Mouse (Mus musculus): Measurements from ENCODE around the gene Akr1c12. TPM values are rescaled to one million over a fixed set of nuclear protein-coding genes. Genes with fewer than 3 reads are reported as not detected.
"Not testable (repeated sequence)": the region's sequence is repeated elsewhere in the genome, so short reads cannot be mapped to it uniquely, and the experiment has no call there.

Akr1c12 gene
- 17.4 and 18.1 TPM in 2 replicates for polyA plus RNA-seq (2015; fragmentation: Nextera tagmentation; extraction: Ambion mirVana)

DNA sequence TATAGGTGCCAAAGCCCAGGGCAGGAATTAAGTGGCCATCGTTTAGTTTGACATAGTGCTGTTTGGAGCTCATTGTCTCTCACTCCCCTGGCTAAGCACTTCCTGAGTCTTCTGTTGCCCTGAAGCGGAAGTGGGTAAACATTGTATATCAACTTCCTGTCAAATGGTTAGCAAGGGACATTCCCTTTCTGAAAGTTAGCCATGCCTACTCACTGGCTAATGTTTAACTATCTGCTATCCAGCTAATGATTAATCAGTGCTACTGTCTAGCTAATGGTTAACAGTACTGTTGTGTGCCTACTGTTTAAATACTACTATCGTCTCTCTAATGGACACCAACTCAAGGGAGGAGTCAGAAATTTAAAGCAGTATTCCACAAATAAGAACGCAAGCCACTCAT lies at the start of gene Akr1c12:
Akr1c12 (minus strand) TSS at position 150 of the 400 bp plus-strand sequence.
- DNase-seq (ENCODE audit: low spot score) = peak; percentile 10

DNA sequence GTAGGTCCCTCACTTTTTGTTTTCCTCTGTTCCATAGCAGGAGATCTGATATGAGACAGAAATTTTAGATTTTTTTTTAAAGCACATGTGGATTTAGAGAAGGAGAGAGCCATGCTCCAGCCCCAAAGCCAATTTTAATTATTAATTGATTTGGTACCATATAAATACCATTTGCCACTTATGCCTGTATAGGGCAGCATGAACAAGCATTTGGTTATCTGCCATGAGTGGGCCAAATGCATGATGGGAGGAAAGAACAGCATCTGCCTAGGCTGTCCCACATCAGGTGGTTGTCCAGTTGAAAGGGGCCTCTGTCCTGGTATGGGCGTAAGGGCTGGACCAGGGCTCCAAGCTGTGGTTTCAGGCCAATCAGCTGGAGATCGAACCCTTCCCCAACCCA lies 39.5 kb upstream of the Akr1c12 start:
- DNase-seq (ENCODE audit: low spot score) = no peak

DNA sequence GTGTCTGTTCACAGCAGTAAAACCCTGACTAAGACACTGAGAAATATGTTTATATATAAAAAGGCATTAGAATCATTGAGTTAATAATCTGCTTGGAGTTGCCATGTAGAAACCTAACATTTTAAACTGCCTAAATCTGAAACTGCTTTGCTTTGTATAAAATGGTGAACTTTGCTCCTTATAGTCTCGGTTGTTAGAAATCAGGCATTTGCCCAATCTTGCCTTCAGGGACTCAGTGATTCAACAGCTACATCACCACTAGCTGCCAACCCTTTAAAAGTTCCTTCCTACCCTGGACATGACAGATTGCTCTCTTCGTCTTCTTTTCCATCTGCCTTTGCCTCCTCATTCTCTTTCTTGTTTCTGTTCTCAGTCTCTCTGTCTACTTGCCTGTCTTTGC lies 34.7 kb upstream of the Akr1c12 start:
- DNase-seq (ENCODE audit: low spot score) = no peak

DNA sequence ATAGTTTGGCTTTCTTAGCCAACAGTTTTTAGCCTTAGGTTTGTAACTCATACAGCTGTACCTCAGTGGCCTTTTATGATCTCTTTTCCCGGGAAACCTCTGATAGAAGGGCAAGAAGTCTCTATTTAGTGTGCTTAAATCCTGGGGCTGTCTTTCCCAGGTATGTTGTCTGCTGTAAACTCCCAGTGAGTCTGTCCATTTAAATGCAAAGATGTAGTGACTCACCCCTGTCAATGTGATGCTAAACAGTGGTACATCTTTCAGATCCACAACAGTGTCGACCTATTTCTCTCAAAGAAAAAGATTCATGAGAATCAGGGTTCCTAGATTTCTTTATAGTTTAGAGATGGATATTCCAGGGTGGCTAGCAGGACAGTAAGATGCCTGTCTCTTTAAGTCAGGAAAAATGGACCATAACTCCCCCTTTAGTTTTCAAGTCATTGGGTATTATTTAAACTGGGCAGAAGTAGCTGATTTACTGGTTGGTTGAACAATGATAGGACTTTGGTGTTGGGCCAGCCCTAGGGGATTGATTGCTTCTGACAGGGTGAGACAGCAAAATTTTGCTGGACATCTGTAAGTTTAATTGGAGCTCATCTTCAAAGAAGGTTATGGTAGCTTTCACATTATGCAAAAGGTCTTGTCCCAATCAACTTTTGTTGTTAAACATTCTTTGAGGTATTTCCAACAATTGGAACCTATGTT lies 25.8 kb upstream of the Akr1c12 start:
- DNase-seq (ENCODE audit: low spot score) = no peak

DNA sequence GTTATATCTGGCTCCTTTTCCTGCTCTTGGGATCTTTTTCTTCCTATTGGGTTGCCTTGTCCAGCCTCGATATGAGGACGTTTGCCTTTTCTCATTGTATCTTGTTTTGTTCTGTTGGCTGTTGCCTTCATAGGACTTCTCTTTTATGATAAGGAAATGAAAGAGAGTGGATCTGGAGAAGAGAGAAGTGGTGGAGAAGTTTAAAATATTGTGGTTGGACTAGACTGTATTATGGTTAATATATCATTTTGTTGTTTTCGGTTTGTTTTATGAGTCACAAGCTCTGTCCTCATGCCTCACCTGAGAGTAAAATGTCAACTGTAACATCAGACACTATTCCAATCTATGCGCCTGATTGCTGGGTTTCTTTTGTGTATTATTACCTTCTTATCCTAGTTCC lies 17.8 kb upstream of the Akr1c12 start:
- no peak for DNase-seq (ENCODE audit: low spot score)

DNA sequence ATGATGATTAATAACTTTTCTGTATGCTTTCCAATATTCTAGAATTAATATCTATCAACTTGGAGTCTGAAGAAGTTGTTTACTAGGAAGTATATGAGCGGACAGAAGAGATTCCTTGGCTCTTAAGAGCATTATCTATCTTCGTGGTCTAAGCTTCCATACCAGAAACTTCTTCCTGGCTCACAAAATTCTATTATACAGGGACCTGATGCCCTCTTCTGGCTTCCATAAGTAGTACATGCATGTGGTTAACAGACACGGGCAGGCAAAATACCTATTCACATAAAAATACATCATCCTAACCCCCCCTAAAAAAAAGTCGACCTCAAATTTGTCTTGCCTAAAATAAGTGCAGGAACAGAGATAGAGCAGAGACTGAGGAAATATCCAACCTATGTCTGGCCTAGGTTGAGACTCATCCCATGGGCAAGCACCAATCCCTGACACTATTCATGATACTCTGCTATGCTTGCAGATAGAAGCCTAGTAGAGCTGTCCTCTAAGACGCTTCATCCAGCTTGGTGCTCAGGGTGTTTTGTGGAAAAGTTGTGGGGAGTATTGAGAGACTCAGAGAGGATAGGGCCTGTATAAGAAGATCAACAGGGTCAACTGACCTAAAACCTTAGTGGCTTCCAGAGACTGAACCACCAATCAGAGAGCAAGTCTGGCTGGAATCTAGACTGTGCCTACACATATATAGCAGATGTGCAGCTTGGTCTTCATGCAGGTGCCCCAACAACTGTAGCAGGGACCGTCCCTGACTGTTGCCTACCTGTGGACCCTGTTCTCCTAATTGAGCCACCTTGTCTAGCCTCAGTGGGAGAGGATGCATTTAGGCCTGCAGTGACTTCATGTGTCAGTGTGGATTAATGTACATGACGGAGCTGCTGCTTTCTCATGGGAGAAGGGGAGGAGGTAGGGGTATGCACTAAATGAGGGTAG lies 2.5 kb upstream of the Akr1c12 start:
- DNase-seq (ENCODE audit: low spot score) = peak; percentile 24

DNA sequence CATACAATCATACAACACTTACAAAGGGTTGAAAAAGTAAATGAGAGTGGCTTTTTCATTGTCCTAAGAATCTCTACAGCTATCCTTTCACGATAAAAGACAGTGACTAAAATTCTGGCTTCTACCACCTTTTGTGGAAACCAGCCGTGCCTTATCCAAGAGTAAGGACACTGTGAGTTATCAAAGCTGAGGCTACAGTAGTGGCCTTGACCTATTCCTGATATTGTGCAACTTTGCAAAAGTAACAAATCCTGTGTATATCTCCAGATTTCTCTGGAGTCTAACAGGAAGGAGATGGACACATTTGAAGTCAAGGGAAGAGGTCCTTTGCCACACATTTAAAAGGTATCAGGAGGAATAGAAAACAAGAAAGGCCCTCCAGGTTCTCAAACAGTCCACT lies 1.7 kb downstream of the Akr1c12 start:
- DNase-seq (ENCODE audit: low spot score) = no peak

DNA sequence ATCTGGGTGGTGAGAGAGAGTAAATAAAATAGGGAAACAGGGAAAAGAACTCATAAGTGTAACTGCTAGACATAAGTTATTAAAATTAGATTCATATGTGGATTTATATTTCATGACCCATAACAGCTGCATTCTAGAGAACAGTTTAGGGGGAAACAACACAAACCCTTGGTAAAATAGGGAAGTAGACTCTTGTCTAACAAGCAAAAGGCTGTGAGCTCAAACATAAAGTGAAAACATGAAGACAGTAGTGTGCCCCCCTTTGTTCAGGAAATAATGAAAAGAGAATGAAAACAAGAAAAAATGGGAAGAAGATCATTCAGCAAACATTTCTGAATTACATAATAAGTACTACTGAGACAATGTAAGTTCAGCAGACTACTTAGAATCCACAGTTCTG lies 8.4 kb downstream of the Akr1c12 start:
- no peak for DNase-seq (ENCODE audit: low spot score)

DNA sequence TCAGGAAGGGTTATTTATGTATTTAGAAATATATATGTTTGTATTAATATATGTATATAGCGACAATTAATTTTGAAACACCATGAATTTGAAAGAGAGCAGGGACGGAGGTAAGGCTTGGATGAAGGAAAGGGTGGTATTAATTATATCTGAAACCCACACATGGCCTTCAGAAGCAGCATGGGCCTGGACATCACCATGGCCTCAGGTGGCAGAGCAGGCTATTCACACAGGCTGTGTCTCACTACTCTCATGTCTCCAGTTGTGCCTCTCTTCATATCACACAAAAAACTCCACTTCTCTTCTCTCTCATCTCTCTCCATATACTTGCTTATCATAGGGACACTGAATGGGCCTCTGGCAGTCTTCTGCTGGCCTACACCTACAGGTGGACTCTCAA lies 13.8 kb downstream of the Akr1c12 start:
- DNase-seq (ENCODE audit: low spot score) = not testable (repeated sequence)

DNA sequence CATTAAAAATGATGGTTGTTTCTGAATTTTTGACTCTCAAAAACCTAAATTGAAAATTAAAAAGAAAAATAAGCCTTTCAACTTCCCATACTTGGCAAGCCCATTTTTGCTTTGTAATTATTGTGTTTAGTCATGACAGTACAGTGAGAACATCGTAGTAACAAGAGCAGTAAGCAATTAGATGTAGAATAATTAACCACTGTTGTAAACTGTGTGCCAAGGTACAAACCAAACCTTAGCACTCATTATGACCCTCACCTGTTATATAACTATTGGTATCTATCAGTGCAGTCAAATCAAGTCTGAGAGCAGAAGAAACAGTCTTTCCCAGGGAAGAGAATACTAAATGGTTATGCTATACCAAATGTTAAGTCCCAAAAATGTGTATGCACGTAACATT lies 14.2 kb downstream of the Akr1c12 start:
- no peak for DNase-seq (ENCODE audit: low spot score)

DNA sequence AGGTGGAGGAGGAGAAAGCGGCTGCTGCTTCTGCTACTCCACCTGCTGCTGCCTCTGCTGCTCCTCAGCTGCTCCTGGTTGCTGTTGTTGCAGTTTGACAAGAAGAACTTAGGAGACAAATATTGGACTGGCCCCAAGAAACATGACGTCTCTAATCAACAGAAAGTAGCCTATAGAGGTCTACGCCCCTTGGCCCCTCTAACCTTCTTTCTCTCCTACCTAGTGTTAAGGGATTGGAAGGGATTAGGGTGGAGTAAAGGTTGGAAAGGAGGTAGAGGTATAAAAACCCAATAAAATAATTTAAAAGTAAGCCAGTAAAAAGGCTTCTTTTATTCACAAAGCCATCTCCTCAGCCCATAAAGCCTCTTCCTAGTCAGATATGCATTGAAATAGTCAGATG lies 14.6 kb downstream of the Akr1c12 start:
- no peak for DNase-seq (ENCODE audit: low spot score)

DNA sequence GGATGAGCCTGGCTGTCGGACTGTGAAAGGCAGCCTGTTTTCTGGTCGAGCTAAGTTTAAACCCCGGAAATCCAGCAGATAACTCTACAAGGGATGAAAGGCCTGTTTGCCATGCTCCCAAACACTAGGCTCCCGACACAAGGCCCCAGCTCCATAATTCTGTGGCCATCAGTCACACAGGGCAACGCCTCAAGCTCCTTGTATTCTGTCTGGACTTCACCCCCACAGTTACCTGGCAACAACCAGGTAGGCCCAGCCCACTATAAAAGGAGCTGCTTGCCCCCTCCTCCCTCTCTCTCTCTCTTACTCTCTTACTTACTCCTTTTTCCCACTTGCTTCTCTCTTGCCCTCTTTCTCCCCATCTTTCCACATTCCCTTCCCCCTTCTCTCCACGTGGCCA lies 21.9 kb downstream of the Akr1c12 start:
- no peak for DNase-seq (ENCODE audit: low spot score)

DNA sequence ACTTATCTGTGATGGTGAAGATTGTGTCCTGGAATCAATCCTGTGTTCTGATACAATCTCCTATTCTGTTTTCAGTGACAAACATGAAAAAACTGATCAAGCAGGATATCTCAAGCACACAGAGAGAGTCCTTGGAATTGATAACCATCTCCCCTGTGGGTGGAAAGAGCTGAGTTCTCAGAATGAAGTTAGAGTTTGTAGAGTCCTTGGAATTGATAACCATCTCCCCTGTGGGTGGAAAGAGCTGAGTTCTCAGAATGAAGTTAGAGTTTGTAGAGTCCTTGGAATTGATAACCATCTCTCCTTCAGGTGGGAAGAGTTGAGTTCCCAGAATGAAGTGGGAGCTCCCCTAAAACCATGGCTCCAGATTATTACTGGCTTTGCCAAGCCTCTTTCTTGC lies 22.3 kb downstream of the Akr1c12 start:
- DNase-seq (ENCODE audit: low spot score) = not testable (repeated sequence)

DNA sequence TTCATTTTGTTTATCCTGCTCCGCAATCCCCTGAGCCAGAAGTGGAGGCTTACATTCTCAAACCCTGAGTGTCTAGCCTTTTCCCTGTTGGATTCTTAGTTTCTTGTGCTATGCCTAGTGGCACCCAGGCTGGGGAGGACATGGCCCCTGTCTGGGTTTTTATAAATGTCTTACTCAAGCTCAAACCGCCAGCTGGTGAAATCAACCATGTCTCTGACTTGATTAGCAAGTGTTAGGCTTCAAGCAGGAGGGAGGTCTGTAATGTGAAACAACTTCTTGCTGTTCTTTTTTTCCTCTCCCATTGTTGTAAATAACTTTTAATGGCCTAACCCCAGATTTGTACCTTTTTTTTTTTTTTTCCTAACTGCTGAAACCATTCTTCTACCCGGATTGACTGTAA lies 29.9 kb downstream of the Akr1c12 start:
- DNase-seq (ENCODE audit: low spot score) = no peak

DNA sequence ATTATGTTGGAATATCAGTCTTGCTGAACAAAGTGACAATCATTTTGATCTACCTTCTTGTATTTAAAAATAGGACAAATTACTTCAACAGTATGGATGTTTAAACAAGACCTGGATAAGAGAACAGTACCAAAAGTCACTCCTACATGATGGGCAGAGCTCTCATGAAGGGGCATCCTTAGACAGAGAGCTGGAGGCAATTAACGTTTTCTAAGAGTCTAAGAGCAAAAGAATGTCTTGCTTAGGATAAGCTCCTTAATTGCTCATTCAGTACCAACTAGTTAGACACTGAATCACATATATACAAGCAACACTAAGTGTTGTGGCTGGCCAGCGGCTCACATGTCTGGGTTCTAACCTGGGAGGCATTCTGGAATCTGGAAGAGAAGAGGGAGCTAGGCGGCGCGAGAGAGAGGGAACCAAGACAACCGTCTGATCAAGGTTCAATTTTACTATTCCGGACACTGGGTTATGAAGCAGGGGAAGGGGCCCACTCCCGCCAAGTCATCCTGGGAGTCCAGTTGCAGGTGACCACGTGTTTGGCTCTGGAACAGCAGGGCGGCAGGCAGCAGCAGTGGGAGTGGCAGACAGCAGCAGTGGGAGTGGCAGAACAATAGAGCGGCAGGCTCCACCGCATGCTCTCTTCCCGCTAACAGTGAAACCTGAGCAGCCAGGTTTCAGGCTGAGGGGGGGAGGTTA lies 34.2 kb downstream of the Akr1c12 start:
- no peak for DNase-seq (ENCODE audit: low spot score)

DNA sequence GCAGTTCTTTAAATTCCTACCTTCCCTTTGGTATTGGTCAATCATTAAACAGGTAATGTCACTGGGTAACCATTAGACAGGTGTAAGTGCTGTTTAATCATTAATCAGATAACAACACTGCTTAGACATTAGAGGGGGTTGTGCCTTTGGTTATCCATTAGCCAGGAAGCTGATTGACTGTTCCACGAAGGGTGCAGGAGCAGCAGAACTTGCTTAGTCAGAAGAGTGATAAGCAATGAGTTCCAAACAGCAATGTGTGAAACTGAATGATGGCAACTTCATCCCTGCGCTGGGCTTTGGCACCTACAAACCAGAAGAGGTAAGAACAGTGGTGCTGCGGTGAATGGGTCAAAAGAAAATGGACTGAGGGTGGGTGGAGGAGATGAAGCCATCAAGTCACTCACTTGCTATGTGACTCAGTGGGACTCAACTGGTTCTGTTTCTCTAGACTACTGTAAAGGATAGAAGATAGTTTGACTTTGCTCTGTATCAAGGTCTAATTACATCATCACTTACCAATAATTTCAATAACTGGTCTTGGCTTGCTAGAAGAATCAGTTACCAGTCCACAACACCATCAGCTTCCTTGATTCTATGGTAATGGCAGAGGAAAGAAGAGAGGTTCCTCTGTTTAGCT lies 45.6 kb downstream of the Akr1c12 start:
- DNase-seq (ENCODE audit: low spot score) = no peak

DNA sequence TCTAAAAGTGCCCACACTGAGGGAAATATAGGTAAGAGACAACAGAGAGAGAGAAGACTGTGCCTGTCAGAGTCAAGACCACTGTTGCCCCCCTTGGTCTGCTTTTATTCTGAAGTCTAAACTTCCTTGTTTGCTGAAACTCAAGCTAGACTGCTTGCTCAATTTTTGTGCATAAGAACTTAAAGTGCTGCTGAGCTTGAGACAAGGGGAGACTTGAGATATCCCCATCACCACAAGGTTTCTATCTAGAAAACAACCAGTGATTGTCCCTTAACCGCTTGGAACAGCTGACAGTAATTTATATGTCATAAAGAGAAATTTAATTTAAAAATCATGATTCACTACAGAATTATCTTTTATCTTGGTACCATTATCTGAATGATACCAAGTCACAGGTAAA lies 46.1 kb downstream of the Akr1c12 start:
- DNase-seq (ENCODE audit: low spot score) = no peak

DNA sequence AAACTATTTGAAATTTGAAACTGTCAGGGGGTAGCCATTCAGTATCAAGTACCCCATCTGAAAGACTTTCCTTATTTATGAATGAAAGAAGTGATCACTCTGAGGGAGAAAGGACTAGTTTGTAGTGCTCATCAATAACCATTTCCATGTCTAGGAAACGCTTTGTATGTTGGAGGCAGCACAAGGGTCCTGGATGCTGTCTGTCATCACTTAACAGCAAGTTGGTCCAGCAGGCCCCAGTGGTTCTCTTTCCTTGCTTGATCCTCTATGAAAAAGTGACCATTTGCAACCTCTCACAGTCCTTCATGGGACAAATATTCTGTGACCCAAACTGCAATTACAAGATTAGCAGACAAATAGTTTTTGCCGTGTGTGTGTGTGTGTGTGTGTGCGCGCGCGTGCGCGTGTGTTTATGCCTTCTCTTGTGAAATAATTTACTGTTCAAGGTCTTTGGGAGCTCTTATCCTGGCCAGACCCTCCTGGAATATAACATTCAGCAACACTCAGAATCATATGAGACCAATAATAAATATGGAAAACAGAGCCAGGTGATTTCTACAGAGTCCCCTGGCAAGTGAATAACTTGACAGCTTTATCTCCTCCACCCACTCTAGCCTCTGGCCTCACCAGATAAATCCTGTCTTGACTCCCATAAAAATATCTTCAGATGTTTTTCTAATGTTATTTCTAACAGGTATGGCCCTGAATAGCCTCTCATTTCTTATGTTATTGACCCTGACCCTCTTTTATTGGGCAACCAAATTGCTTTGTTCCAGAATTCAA lies 48.2 kb downstream of the Akr1c12 start:
- no peak for DNase-seq (ENCODE audit: low spot score)

DNA sequence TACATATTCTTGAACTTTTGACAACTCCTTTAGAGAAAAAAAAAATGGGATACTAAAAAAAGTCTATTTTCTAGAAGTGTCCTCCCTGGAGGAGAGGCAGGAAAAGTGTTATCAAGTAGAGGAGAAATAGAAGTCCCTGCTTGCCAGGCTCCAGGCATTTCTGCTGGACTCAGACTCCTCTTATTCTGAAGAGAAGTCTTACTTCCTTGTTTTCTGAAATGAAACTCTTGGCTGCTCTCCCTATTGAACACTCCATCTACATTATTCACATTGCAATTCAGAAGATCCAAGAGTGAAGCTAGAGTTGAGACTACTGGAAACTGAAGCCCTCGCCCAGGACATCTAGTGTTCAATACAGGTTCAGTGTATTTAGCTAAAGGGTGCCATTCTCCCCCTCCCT lies 50.8 kb downstream of the Akr1c12 start, which contains the start of gene Akr1c19:
Akr1c19 (plus strand) TSS at position 260 of the 400 bp plus-strand sequence.
- no peak for DNase-seq (ENCODE audit: low spot score)

Data from thymus, postnatal 0 days (tissue).